Mouse (Mus musculus) limb, embryonic 13.5 days (tissue): ENCODE measurements at regions not wholly inside any gene's neighbourhood (a gene's known extent, or its start where the extent isn't known, plus 50 kb on each side); places are given as distances from the start of the nearest gene placed in this dataset.

ENCODE experiments used
- ATAC-seq: fragments of 200-750 bp; cut with Nextera tagmentation; 2 replicates; pipeline ENCODE4 v1.8.0; 2017; ENCODE audit warnings: low read depth, moderate number of reproducible peaks, moderate TSS enrichment; ENCODE audit not compliant: low FRiP score
- H3K27ac ChIP-seq: fragments of 300-500 bp; sonication (generic); 2 replicates; pipeline ENCODE4 v1.5.1; 2015; ENCODE audit warnings: inconsistent platforms, mild to moderate bottlenecking, moderate library complexity
- H3K27me3 ChIP-seq: fragments of 300-500 bp; sonication (generic); 2 replicates; pipeline ENCODE4 v1.6.1; 2015; ENCODE audit warnings: mild to moderate bottlenecking, inconsistent platforms
- H3K36me3 ChIP-seq: fragments of 300-500 bp; sonication (generic); 2 replicates; pipeline ENCODE4 v1.6.1; 2015; ENCODE audit warnings: inconsistent platforms, mild to moderate bottlenecking, moderate library complexity
- H3K4me1 ChIP-seq: fragments of 300-500 bp; sonication (generic); 2 replicates; pipeline ENCODE4 v1.6.1; 2015; ENCODE audit warnings: inconsistent platforms
- H3K4me2 ChIP-seq: fragments of 300-500 bp; sonication (generic); replicated peaks from 2 replicates; pipeline ENCODE4 v1.6.1; 2015; ENCODE audit warnings: inconsistent platforms, mild to moderate bottlenecking, moderate library complexity
- H3K4me3 ChIP-seq: fragments of 300-500 bp; sonication (generic); 2 replicates; pipeline ENCODE4 v1.5.1; 2015; ENCODE audit warnings: moderate library complexity, mild to moderate bottlenecking, inconsistent platforms
- H3K9ac ChIP-seq: fragments of 300-500 bp; sonication (generic); 2 replicates; pipeline ENCODE4 v1.6.1; 2015; ENCODE audit warnings: mild to moderate bottlenecking, inconsistent platforms
- H3K9me3 ChIP-seq: fragments of 300-500 bp; sonication (generic); 2 replicates; pipeline ENCODE4 v1.6.1; 2016; ENCODE audit warnings: inconsistent platforms
- WGBS: fragments of 180-500 bp; shearing (Covaris S2); methylation state at CpG from one replicate; pipeline ENCODE4 v1.1.7; 2015; 5-methylcytosine and 5-hydroxymethylcytosine counted together

GRCm38 (mm10) chr12:109521199-109521780 is 68.7 kb downstream of the Dlk1 start:
- peaks cover 8% of the 10 kb centered on the region for H3K9me3 ChIP-seq
- no peak overlapping the region for H3K27ac ChIP-seq
- 78% methylated on average over 5 of the region's 5 CpGs for WGBS
- H3K4me3 ChIP-seq = no peak overlapping the region
- no peaks in the 10 kb centered on the region for H3K36me3 ChIP-seq
- H3K4me1 ChIP-seq = peaks cover 60% of the 10 kb centered on the region
- ATAC-seq = no peak
- no peak overlapping the region for H3K9ac ChIP-seq
- H3K27me3 ChIP-seq = no peaks in the 10 kb centered on the region
- H3K4me2 ChIP-seq = no peak overlapping the region

GRCm38 (mm10) chr12:109520414-109520813 is 67.8 kb downstream of the Dlk1 start:
- H3K4me2 ChIP-seq = no peak overlapping the region
- 0 out of 2 replicates have a peak overlapping the region, but pooled peaks have one; percentile 33 for H3K27ac ChIP-seq

GRCm38 (mm10) chr12:109519838-109520237 is 67.2 kb downstream of the Dlk1 start:
- H3K36me3 ChIP-seq = no peaks in the 10 kb centered on the region
- H3K27me3 ChIP-seq = no peaks in the 10 kb centered on the region
- no peak overlapping the region for H3K4me3 ChIP-seq
- WGBS = 26% methylated on average over 5 of the region's 5 CpGs
- H3K9ac ChIP-seq = no peak overlapping the region
- H3K4me1 ChIP-seq = peaks cover 62% of the 10 kb centered on the region
- no peak overlapping the region for H3K27ac ChIP-seq
- ATAC-seq = no peak
- H3K4me2 ChIP-seq = no peak overlapping the region
- H3K9me3 ChIP-seq = no peaks in the 10 kb centered on the region

More at GRCm38 (mm10) chr12:109520414-109520813, 67.8 kb downstream of the Dlk1 start:
- ATAC-seq = no peak
- H3K9ac ChIP-seq = no peak overlapping the region
- H3K4me1 ChIP-seq = peaks cover 62% of the 10 kb centered on the region
- H3K9me3 ChIP-seq = no peaks in the 10 kb centered on the region
- WGBS = 34% methylated on average over 8 of the region's 8 CpGs
- H3K4me3 ChIP-seq = no peak overlapping the region
- H3K27me3 ChIP-seq = no peaks in the 10 kb centered on the region
- H3K36me3 ChIP-seq = no peaks in the 10 kb centered on the region

GRCm38 (mm10) chr12:109518413-109519021 is 65.9 kb downstream of the Dlk1 start:
- Histone ChIP-seq H3K9me3 (no peaks in the 10 kb centered on the region), H3K36me3 (no peaks in the 10 kb centered on the region), H3K9ac (no peak overlapping the region), H3K4me1 (peaks cover 65% of the 10 kb centered on the region), H3K4me3 (no peak overlapping the region), H3K27me3 (no peaks in the 10 kb centered on the region), H3K27ac (peak overlapping the region; percentile 78), H3K4me2 (no peak overlapping the region)
- 2% methylated on average over 7 of the region's 7 CpGs for WGBS
- ATAC-seq = no peak

- H3K4me1 ChIP-seq = peaks cover 65% of the 10 kb centered on the region
Measured at GRCm38 (mm10) chr12:109517764-109518163, 65.1 kb downstream of the Dlk1 start.

GRCm38 (mm10) chr12:109516961-109517360 is 64.3 kb downstream of the Dlk1 start:
- ATAC-seq = no peak
- Histone ChIP-seq H3K36me3 (no peaks in the 10 kb centered on the region), H3K9ac (no peak overlapping the region), H3K27me3 (no peaks in the 10 kb centered on the region), H3K4me3 (no peak overlapping the region), H3K9me3 (no peaks in the 10 kb centered on the region), H3K27ac (peak overlapping the region; percentile 78; the same call in 1 of the 2 replicates), H3K4me1 (peaks cover 73% of the 10 kb centered on the region), H3K4me2 (no peak overlapping the region)
- 74% methylated on average over 4 of the region's 4 CpGs for WGBS

More at GRCm38 (mm10) chr12:109517764-109518163, 65.1 kb downstream of the Dlk1 start:
- no peaks in the 10 kb centered on the region for H3K9me3 ChIP-seq
- 37% methylated on average over 7 of the region's 7 CpGs for WGBS
- H3K9ac ChIP-seq = 0 out of 2 replicates have a peak overlapping the region, but pooled peaks have one; percentile 26
- H3K4me2 ChIP-seq = no peak overlapping the region
- ATAC-seq = no peak
- H3K27ac ChIP-seq = peak overlapping the region; percentile 78
- H3K4me3 ChIP-seq = no peak overlapping the region
- H3K27me3 ChIP-seq = no peaks in the 10 kb centered on the region
- H3K36me3 ChIP-seq = no peaks in the 10 kb centered on the region

GRCm38 (mm10) chr12:109514292-109514818 is 61.7 kb downstream of the Dlk1 start:
- H3K9me3 ChIP-seq = no peaks in the 10 kb centered on the region
- peaks cover 73% of the 10 kb centered on the region for H3K4me1 ChIP-seq
- H3K4me2 ChIP-seq = no peak overlapping the region
- no peak overlapping the region for H3K9ac ChIP-seq
- whole genome bisulfite sequencing = 45% methylated on average over 9 of the region's 9 CpGs
- H3K36me3 ChIP-seq = no peaks in the 10 kb centered on the region
- peak; percentile 49; the same call in 1 of the 2 replicates for ATAC-seq
- H3K4me3 ChIP-seq = no peak overlapping the region
- no peaks in the 10 kb centered on the region for H3K27me3 ChIP-seq
- H3K27ac ChIP-seq = peak overlapping the region; percentile 6; the same call in 1 of the 2 replicates
